Mouse (Mus musculus): ENCODE data around the gene Dlgap4. TPM values are rescaled to one million over a fixed set of nuclear protein-coding genes. Genes with fewer than 3 reads are reported as not detected.

Dlgap4 gene
- polyA plus RNA-seq, 1 experiment from 2014 or later: 83.7 TPM

- H3K4me2 ChIP-seq: no peak overlapping the region
- no peak overlapping the region for H3K27ac ChIP-seq
- H3K4me1 ChIP-seq: peaks cover 30% of the 10 kb centered on the region
- H3K4me3 ChIP-seq: no peak overlapping the region
- H3K9me3 ChIP-seq: no peaks in the 10 kb centered on the region
- no peak for ATAC-seq (ENCODE audit: insufficient number of reproducible peaks, low FRiP score, low TSS enrichment, low read depth)
- H3K9ac ChIP-seq: no peak overlapping the region
- no peaks in the 10 kb centered on the region for H3K36me3 ChIP-seq
- no peaks in the 10 kb centered on the region for H3K27me3 ChIP-seq
Observed at GRCm38 (mm10) chr2:156773470-156773869, 160.0 kb downstream of the Dlgap4 start.

DNA sequence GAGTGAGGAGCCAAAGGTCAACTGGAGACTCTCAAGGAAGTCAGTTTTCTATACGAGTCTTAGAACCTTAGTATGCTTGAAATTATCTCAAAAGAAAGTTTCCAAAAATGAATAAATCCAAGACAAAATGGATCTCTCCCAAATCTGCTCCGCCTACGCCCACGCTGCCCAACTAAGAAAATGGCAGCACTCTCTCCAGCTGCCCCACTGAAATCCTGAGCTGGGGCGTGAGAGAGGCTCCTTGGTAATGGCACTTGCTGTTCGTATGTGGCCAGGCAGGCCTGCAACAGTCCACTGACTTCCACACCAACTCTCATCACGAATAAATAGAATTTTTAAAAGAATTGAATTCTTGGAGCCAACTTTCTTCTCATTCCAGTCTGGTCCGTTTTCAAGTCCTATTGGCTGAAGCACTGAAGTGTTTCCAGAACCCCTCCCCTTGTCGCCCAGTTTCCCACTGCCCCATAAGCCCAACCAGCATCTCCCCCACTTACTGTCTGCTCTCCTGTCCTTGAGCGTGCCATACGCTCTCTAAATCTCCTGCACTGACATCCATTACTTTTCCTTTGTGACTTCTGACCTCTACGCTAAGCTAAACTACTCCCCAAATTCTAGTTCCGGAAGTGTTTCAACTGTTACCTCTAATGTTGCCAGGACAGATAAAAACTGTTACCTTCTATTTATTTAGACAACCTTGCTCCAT is 160.7 kb downstream of the Dlgap4 start:
- H3K27ac ChIP-seq: peak overlapping the region; percentile 89
- H3K4me1 ChIP-seq: peaks cover 33% of the 10 kb centered on the region
- H3K9me3 ChIP-seq: no peaks in the 10 kb centered on the region
- no peaks in the 10 kb centered on the region for H3K36me3 ChIP-seq
- H3K4me3 ChIP-seq: peak overlapping the region; percentile 44
- no peak for ATAC-seq (ENCODE audit: insufficient number of reproducible peaks, low FRiP score, low TSS enrichment, low read depth)
- peak overlapping the region; percentile 29; the same call in 1 of the 2 replicates for H3K9ac ChIP-seq
- no peaks in the 10 kb centered on the region for H3K27me3 ChIP-seq
- WGBS: 70% methylated on average over 13 of the region's 13 CpGs
- H3K4me2 ChIP-seq: peak overlapping the region; percentile 67

DNA sequence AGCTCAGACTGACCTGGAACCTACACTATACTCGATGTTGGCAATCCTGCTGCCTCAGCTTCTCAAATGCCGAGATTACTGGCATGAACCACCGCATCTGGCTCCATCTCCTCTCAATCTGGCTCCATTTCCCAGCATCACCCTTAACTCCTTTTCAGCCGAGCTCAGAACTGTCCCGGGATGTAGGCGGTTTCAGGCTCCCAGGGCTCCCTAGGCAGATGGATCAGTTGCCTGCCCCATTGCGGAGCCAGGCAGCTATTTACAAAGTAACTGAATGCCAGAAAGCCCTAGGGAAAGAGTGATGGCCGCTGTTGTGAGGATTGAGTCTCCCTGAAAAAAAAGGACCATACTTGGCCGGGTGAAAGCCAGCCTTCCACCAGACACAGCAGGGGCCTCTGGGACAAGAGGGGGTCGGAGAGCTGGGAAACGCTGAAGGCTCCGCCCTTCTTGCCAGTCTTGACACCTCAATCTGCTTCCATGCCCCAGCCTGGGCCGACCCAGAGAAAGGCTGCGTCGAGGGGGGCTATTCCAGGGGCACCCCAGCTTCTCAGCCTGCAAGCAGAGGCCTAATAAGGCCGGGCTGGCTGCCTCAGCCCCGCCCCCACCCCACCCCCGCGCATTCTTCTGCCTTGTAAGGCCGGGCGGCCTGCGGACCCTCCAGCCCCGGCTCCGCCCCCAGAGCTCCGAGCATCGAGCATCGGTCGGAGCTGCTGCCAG is 161.4 kb downstream of the Dlgap4 start, which contains the start of gene Myl9:
Gene Myl9 (plus strand): TSS at position 683 of the 717 bp plus-strand sequence.
- Histone ChIP-seq H3K4me1 (peaks cover 35% of the 10 kb centered on the region), H3K4me3 (peak within 1 kb of the TSS; percentile 44), H3K27ac (peak within 1 kb of the TSS; percentile 89), H3K27me3 (no peaks in the 10 kb centered on the region), H3K9ac (peak within 1 kb of the TSS; percentile 29; the same call in 1 of the 2 replicates), H3K4me2 (peak within 1 kb of the TSS; percentile 67), H3K9me3 (no peaks in the 10 kb centered on the region), H3K36me3 (no peaks in the 10 kb centered on the region)
- ATAC-seq (ENCODE audit: insufficient number of reproducible peaks, low FRiP score, low TSS enrichment, low read depth): peak; percentile 86
- 2% methylated on average over 28 of the region's 28 CpGs for WGBS

GRCm38 (mm10) chr2:156775455-156776435 is 162.2 kb downstream of the Dlgap4 start:
- H3K4me1 ChIP-seq: peaks cover 41% of the 10 kb centered on the region
- H3K27me3 ChIP-seq: no peaks in the 10 kb centered on the region
- no peaks in the 10 kb centered on the region for H3K36me3 ChIP-seq
- ATAC-seq (ENCODE audit: insufficient number of reproducible peaks, low FRiP score, low TSS enrichment, low read depth): no peak; the same call in 1 of the 2 replicates
- 0 out of 2 replicates have a peak overlapping the region, but pooled peaks have one; percentile 29 for H3K9ac ChIP-seq
- peak overlapping the region; percentile 44 for H3K4me3 ChIP-seq
- 34% methylated on average over 17 of the region's 17 CpGs for WGBS
- H3K4me2 ChIP-seq: peak overlapping the region; percentile 67
- H3K9me3 ChIP-seq: no peaks in the 10 kb centered on the region
- peak overlapping the region; percentile 89 for H3K27ac ChIP-seq

DNA sequence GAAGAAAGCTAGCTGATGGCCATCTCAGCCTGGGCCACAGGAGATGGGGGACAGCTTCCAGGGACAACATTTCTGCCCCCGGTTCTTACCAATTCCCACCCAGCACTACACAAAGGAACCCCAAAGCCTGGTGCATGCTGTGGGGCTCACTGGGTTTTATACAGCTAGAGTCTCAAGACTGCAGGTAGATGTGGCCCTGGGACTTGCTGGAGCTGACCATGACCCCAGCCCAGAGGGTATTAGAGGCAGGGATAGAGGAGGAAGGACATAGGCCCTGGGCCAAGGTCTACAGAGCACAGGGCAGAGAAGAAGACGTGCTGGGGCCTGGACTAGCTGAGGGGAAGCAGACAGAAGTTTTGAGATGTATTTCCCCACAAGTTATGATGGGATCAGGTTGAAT is 163.4 kb downstream of the Dlgap4 start:
- H3K9ac ChIP-seq: no peak overlapping the region

GRCm38 (mm10) chr2:156777326-156778004 is 164.0 kb downstream of the Dlgap4 start:
- Histone ChIP-seq H3K4me1 (peaks cover 42% of the 10 kb centered on the region), H3K4me2 (no peak overlapping the region), H3K9ac (no peak overlapping the region), H3K27ac (no peak overlapping the region), H3K36me3 (no peaks in the 10 kb centered on the region), H3K4me3 (no peak overlapping the region), H3K27me3 (no peaks in the 10 kb centered on the region), H3K9me3 (no peaks in the 10 kb centered on the region)
- ATAC-seq (ENCODE audit: insufficient number of reproducible peaks, low FRiP score, low TSS enrichment, low read depth): no peak
- WGBS: 53% methylated on average over 7 of the region's 7 CpGs

More for the DNA sequence above, 163.4 kb downstream of the Dlgap4 start:
- H3K4me2 ChIP-seq: no peak overlapping the region
- WGBS: 79% methylated on average over 2 of the region's 2 CpGs
- no peaks in the 10 kb centered on the region for H3K9me3 ChIP-seq
- H3K27me3 ChIP-seq: no peaks in the 10 kb centered on the region
- peaks cover 42% of the 10 kb centered on the region for H3K4me1 ChIP-seq
- no peak for ATAC-seq (ENCODE audit: insufficient number of reproducible peaks, low FRiP score, low TSS enrichment, low read depth)
- no peak overlapping the region for H3K4me3 ChIP-seq
- no peaks in the 10 kb centered on the region for H3K36me3 ChIP-seq
- no peak overlapping the region for H3K27ac ChIP-seq

DNA sequence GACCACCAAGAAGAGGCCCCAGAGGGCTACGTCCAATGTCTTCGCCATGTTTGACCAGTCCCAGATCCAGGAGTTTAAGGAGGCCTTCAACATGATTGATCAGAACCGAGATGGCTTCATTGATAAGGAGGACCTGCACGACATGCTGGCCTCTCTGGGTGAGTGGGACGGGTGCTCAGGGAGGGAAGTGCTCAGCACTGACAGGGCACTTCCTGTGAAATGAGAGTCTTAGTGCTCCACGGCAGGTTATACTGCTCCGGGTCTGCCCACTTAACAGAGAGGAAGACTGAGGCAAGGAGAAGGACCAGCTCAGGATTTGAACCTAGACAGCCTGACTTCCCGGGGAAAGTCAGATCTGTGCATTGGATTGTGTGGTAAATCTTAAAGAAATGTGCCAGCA is 165.1 kb downstream of the Dlgap4 start:
- H3K27ac ChIP-seq: no peak overlapping the region
- H3K27me3 ChIP-seq: no peaks in the 10 kb centered on the region
- H3K9me3 ChIP-seq: no peaks in the 10 kb centered on the region
- ATAC-seq (ENCODE audit: insufficient number of reproducible peaks, low FRiP score, low TSS enrichment, low read depth): no peak
- H3K9ac ChIP-seq: no peak overlapping the region
- WGBS: 82% methylated on average over 8 of the region's 8 CpGs
- H3K36me3 ChIP-seq: no peaks in the 10 kb centered on the region
- H3K4me2 ChIP-seq: no peak overlapping the region
- no peak overlapping the region for H3K4me3 ChIP-seq
- peaks cover 42% of the 10 kb centered on the region for H3K4me1 ChIP-seq

- no peak overlapping the region for H3K4me2 ChIP-seq
- peaks cover 41% of the 10 kb centered on the region for H3K4me1 ChIP-seq
- H3K27ac ChIP-seq: no peak overlapping the region
- H3K9me3 ChIP-seq: no peaks in the 10 kb centered on the region
- WGBS: 74% methylated on average over 5 of the region's 5 CpGs
- H3K27me3 ChIP-seq: no peaks in the 10 kb centered on the region
- H3K9ac ChIP-seq: no peak overlapping the region
- no peak for ATAC-seq (ENCODE audit: insufficient number of reproducible peaks, low FRiP score, low TSS enrichment, low read depth)
- H3K4me3 ChIP-seq: no peak overlapping the region
- no peaks in the 10 kb centered on the region for H3K36me3 ChIP-seq
Observed at GRCm38 (mm10) chr2:156779036-156779435, 165.5 kb downstream of the Dlgap4 start.

DNA sequence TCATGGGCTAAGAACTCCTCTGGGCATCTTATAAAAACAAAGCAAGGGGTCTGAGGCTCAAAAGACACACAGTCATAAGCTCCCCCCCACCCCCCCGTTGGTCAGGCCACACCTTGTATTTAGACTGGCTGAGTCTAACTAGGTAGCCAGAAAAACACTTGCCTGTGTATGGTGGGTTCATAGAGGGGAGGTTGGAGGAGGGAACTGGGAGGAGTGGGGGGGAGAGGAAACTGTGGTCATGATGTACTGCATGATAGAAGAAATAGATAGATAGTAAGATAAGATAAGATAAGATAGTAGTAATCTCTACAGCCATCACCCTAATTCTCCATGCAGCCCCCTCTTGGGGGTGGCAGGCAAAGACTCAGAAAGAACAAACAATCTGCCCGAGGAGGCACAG is 166.0 kb downstream of the Dlgap4 start:
- Histone ChIP-seq H3K4me2 (no peak overlapping the region), H3K36me3 (no peaks in the 10 kb centered on the region), H3K9me3 (no peaks in the 10 kb centered on the region), H3K27ac (no peak overlapping the region), H3K9ac (no peak overlapping the region), H3K27me3 (no peaks in the 10 kb centered on the region), H3K4me3 (no peak overlapping the region), H3K4me1 (peaks cover 37% of the 10 kb centered on the region)
- WGBS: 51% methylated on average over 2 of the region's 2 CpGs
- ATAC-seq (ENCODE audit: insufficient number of reproducible peaks, low FRiP score, low TSS enrichment, low read depth): no peak

GRCm38 (mm10) chr2:156780129-156780528 is 166.6 kb downstream of the Dlgap4 start:
- H3K36me3 ChIP-seq: no peaks in the 10 kb centered on the region
- H3K4me3 ChIP-seq: no peak overlapping the region
- H3K27ac ChIP-seq: no peak overlapping the region
- H3K9me3 ChIP-seq: no peaks in the 10 kb centered on the region
- no peaks in the 10 kb centered on the region for H3K27me3 ChIP-seq
- peaks cover 30% of the 10 kb centered on the region for H3K4me1 ChIP-seq
- no peak overlapping the region for H3K4me2 ChIP-seq
- no peak overlapping the region for H3K9ac ChIP-seq
- 69% methylated on average over 9 of the region's 9 CpGs for WGBS
- ATAC-seq (ENCODE audit: insufficient number of reproducible peaks, low FRiP score, low TSS enrichment, low read depth): no peak

- WGBS: 26% methylated on average over 17 of the region's 17 CpGs
- H3K36me3 ChIP-seq: no peaks in the 10 kb centered on the region
Observed at GRCm38 (mm10) chr2:156780752-156781151, 167.2 kb downstream of the Dlgap4 start.

More at GRCm38 (mm10) chr2:156780752-156781151, 167.2 kb downstream of the Dlgap4 start:
- Histone ChIP-seq H3K27ac (no peak overlapping the region), H3K4me2 (no peak overlapping the region), H3K4me3 (no peak overlapping the region), H3K9me3 (no peaks in the 10 kb centered on the region), H3K27me3 (no peaks in the 10 kb centered on the region), H3K4me1 (peaks cover 24% of the 10 kb centered on the region), H3K9ac (no peak overlapping the region)
- peak; percentile 15; the same call in 1 of the 2 replicates for ATAC-seq (ENCODE audit: insufficient number of reproducible peaks, low FRiP score, low TSS enrichment, low read depth)
